Mouse (Mus musculus) layer of hippocampus, postnatal 36 days (tissue): ENCODE measurements around the gene Gria1. TPM values are rescaled to one million over a fixed set of nuclear protein-coding genes. Genes with fewer than 3 reads are reported as not detected.

Experiments used
- DNase-seq, 2 experiments: peaks; one replicate each; pipeline ENCODE4 v3.0.0; 2022
- total RNA-seq, 2 experiments: library from RNA; stranded (reverse); gene quantifications; 2 replicates each; pipeline ENCODE4 v1.2.3; 2021

Gene Gria1
- total RNA-seq, 2 experiments from 2014 or later = 709 to 721 TPM

DNA sequence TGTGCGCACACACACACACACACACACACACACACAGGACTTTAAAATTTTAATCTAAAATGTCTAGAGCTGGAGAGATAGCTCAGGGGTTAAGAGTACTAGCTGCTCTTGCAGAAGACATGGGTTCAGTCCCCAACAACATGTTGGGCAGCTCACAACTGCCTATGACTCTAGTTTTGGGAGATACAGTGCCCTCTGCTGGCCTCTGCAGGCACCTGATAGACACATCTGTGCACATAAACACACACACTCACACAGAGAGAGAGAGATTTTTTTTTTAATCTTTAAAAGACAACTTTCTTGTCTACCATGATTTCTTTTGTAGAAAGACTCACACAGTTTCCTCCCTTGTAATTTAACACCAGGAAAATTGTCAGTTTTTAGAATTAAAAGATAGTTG is 292.4 kb downstream of the Gria1 start:
- no peak for DNase-seq

DNA sequence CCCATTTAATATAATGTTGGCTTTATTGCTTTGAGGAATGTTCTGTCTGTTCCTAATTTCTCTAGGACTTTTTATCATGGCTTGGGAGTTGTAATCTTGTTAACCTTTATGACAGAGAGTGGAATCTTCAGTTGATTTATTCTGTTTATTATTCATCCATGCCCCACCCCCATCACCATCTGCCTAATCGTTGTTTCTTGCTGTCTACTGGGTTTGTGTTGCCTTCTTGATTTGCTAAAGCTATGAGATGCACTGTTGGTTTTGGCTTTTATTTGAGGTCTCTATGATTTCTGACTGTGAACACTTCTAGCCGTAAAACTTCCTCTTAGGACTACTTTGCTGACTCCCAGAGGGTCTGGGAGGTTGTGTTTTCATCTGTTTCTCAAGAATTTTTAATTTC is 294.9 kb downstream of the Gria1 start:
- DNase-seq = no peak

- no peak for DNase-seq
Measured at GRCm38 (mm10) chr11:57306892-57307291, 295.7 kb downstream of the Gria1 start.

DNA sequence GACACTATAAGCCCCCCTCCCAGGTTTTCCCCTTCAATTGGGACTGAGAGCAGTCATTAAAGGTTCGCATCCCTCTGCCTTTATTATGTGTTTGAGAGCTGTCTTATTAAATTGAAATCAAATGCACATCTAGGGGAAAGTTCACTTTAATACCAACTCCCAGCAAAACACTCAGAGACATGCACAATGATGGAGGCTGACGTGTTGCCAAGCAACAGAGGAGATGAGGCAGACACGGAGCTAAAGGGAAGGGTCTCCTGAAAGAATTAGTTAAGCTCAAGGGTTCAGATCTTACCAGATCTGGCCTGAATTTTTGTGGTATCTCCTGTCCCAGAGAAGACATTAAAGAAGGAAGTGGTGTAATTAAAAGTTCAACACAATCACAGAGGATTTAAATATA is 305.9 kb downstream of the Gria1 start:
- no peak for DNase-seq

- no peak for DNase-seq
Measured at GRCm38 (mm10) chr11:57317478-57317877, 306.3 kb downstream of the Gria1 start.

GRCm38 (mm10) chr11:57319374-57319773 is 308.2 kb downstream of the Gria1 start:
- peak; percentile 83 to 84 for DNase-seq

GRCm38 (mm10) chr11:57324099-57324498 is 312.9 kb downstream of the Gria1 start:
- peak; percentile 24 to 47 for DNase-seq
